Mouse (Mus musculus) heart, embryonic 11.5 days (tissue): ENCODE measurements around the gene Prss2. TPM values are rescaled to one million over a fixed set of nuclear protein-coding genes. Genes with fewer than 3 reads are reported as not detected.
"Not testable (repeated sequence)": the region's sequence is repeated elsewhere in the genome, so short reads cannot be mapped to it uniquely, and the experiment has no call there.

Experiments
- ATAC-seq: fragments of 200-750 bp; cut with Nextera tagmentation; replicated peaks from 2 replicates; pipeline ENCODE4 v1.8.0; 2017; ENCODE audit warnings: moderate library complexity; ENCODE audit not compliant: insufficient number of reproducible peaks, low FRiP score, low TSS enrichment
- H3K27ac ChIP-seq: fragments of 300-500 bp; sonication (generic); 2 replicates; pipeline ENCODE4 v1.5.1; 2014; ENCODE audit warnings: mild to moderate bottlenecking, low read depth, low read length
- H3K27me3 ChIP-seq: fragments of 300-500 bp; sonication (generic); 2 replicates; pipeline ENCODE4 v1.6.1; 2014; ENCODE audit warnings: mild to moderate bottlenecking, low read length, mixed read lengths; ENCODE audit not compliant: control insufficient read depth, insufficient read depth
- H3K36me3 ChIP-seq: fragments of 300-500 bp; sonication (generic); 2 replicates; pipeline ENCODE4 v1.6.1; 2014; ENCODE audit warnings: mild to moderate bottlenecking, low read length, moderate library complexity, mixed read lengths; ENCODE audit not compliant: control insufficient read depth, insufficient read depth
- H3K4me1 ChIP-seq: fragments of 300-500 bp; sonication (generic); 2 replicates; pipeline ENCODE4 v1.6.1; 2014; ENCODE audit warnings: low read length; ENCODE audit not compliant: control insufficient read depth, insufficient read depth
- H3K4me2 ChIP-seq: fragments of 300-500 bp; sonication (generic); 2 replicates; pipeline ENCODE4 v1.6.1; 2014; ENCODE audit warnings: mild to moderate bottlenecking, moderate library complexity
- H3K4me3 ChIP-seq: fragments of 300-500 bp; sonication (generic); 2 replicates; pipeline ENCODE4 v1.5.1; 2014; ENCODE audit warnings: low read depth, low read length
- H3K9ac ChIP-seq: fragments of 300-500 bp; sonication (generic); 2 replicates; pipeline ENCODE4 v1.6.1; 2014; ENCODE audit warnings: mild to moderate bottlenecking, low read depth, low read length, moderate library complexity
- H3K9me3 ChIP-seq: fragments of 300-500 bp; sonication (generic); replicated peaks from 2 replicates; pipeline ENCODE4 v1.6.1; 2016; ENCODE audit warnings: low read length; ENCODE audit not compliant: control insufficient read depth
- WGBS: fragments of 180-500 bp; shearing (Covaris S2); extraction: QIAGEN DNeasy Blood & Tissue Kit; methylation state at CpG from one replicate; pipeline ENCODE4 v1.1.7; 2014; ENCODE audit not compliant: insufficient replicate concordance; 5-methylcytosine and 5-hydroxymethylcytosine counted together
- polyA plus RNA-seq: library from polyadenylated mRNA; unstranded; fragments of >200 nt; fragmentation: Nextera tagmentation; extraction: Ambion mirVana; gene quantifications from 2 replicates; pipeline ENCODE4 v1.2.1, GENCODE M21; 2014

The Prss2 gene
- not detected in 2 replicates for polyA plus RNA-seq

DNA sequence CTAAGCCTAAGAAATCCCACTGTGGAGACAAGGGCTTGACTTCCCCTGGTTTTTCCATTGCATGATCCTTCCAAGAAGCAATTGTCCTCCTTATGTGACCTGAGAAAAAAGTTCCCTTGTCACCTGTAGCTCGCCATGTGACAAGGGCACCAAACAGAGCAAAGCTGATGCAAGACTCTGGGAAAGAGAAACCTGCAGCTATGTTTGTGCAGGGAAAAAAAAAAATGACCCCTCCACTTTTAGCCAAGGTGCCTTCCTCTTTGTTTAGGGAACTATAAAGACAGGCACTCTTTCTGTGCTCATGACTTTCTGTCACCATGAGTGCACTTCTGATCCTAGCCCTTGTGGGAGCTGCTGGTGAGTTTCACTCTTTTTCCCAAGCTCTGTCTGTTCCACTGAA is at the start of gene Prss2:
TSS of gene Prss2 (plus strand) at position 301 of the 400 bp plus-strand sequence.
- WGBS = 71% methylated on average over 1 of the region's 1 CpGs
- ATAC-seq = no peak
- H3K4me1 ChIP-seq = no peaks in the 10 kb centered on the region
- H3K9ac ChIP-seq = no peak within 1 kb of the TSS
- H3K4me2 ChIP-seq = no peak within 1 kb of the TSS
- no peaks in the 10 kb centered on the region for H3K36me3 ChIP-seq
- no peaks in the 10 kb centered on the region for H3K9me3 ChIP-seq
- no peak within 1 kb of the TSS for H3K4me3 ChIP-seq
- no peaks in the 10 kb centered on the region for H3K27me3 ChIP-seq
- H3K27ac ChIP-seq = no peak within 1 kb of the TSS

DNA sequence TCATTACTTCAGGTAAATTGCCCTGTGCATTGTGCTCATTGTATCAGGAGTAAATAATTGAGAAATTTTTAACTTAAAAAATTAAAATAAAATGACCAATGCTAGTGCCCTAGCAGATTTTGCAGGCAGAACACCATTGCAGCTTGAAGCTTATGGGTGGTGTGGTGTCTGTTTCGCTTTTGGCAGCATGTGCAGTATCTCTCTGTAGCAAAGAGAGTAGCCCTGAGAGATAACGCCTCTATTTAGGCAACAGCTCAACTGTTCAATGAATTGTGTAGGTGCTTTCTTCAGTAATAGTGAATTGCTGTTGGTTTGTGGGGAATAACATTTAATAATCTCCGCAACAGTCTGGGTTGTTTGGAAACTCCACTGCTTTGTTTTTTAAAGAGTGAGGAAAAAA is 22.2 kb upstream of the Prss2 start:
- no peak overlapping the region for H3K27ac ChIP-seq
- no peak overlapping the region for H3K4me3 ChIP-seq
- H3K36me3 ChIP-seq = no peaks in the 10 kb centered on the region
- no peaks in the 10 kb centered on the region for H3K9me3 ChIP-seq
- no peaks in the 10 kb centered on the region for H3K4me1 ChIP-seq
- no peak overlapping the region for H3K4me2 ChIP-seq
- H3K27me3 ChIP-seq = no peaks in the 10 kb centered on the region
- no peak overlapping the region for H3K9ac ChIP-seq
- WGBS = 65% methylated on average over 3 of the region's 3 CpGs
- no peak for ATAC-seq

DNA sequence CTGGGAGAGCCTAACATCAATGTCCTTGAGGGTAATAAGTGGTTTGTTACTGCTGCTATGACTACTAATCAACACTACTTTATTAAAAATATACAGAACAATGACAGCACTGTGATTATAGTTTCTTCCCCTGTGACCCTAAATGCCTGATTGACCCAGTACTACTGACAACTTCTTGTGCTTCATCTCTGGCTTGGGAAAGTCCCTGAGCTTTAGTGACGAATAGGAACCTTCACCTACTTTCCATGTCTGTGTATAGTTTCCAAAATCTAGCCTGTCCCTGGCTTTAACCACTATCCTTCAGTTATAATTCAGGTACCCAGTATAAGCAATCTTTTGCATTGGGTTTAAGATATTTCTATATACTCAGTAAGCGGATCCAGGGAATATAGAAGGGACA is 16.7 kb upstream of the Prss2 start:
- H3K9me3 ChIP-seq = no peaks in the 10 kb centered on the region
- 68% methylated on average over 2 of the region's 2 CpGs for WGBS
- ATAC-seq = no peak
- no peaks in the 10 kb centered on the region for H3K4me1 ChIP-seq
- H3K4me2 ChIP-seq = no peak overlapping the region
- H3K36me3 ChIP-seq = no peaks in the 10 kb centered on the region
- no peak overlapping the region for H3K27ac ChIP-seq
- H3K9ac ChIP-seq = no peak overlapping the region
- no peaks in the 10 kb centered on the region for H3K27me3 ChIP-seq
- no peak overlapping the region for H3K4me3 ChIP-seq

DNA sequence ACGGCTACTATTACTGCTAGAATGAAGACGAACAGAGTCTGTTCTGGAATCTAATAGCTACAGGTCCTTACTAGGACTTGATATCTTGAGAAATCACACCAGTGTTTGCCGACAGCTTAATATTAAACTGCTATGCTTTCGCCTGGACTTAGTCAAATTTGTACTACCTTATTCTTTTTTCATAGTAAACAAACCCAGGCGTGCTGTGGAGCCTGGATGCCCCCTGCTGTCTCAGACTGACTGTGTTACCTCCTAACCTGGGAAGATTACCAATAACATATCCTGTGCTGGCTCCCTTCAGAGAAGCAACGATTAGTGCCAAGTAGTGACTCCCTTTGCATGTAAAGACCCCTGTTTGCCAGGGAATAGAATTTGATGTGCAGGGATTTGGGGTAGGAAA is 16.3 kb upstream of the Prss2 start:
- WGBS = 69% methylated on average over 6 of the region's 6 CpGs
- H3K27me3 ChIP-seq = no peaks in the 10 kb centered on the region
- no peaks in the 10 kb centered on the region for H3K9me3 ChIP-seq
- no peaks in the 10 kb centered on the region for H3K4me1 ChIP-seq
- H3K4me3 ChIP-seq = no peak overlapping the region
- no peak overlapping the region for H3K4me2 ChIP-seq
- H3K27ac ChIP-seq = no peak overlapping the region
- no peaks in the 10 kb centered on the region for H3K36me3 ChIP-seq
- ATAC-seq = no peak
- no peak overlapping the region for H3K9ac ChIP-seq

DNA sequence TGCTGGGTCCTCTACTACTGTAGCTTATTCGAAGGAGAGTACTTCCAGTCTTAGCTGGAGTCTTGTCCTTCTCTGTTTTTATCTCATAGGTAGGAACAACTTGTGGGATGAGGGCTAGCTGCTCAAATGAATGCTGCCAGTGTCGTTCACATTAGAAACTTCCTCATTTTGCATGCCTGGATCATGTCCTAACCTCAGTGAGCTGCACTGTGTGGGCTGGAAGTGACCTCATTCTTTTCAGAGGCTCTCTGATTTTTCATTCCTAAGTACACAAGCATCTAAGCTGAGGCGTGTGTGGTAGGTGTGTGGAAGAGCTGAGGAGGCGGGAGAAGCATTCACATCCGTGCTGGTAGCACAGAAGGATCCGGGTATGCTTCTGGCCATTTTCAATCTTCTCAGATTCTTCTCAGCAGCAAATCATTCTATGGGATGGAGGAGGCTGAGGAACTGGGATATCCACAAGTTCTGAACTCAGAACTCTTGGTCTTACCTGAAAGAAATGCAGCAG is 3.5 kb upstream of the Prss2 start:
- no peaks in the 10 kb centered on the region for H3K27me3 ChIP-seq
- no peak for ATAC-seq
- H3K27ac ChIP-seq = no peak overlapping the region
- no peak overlapping the region for H3K4me2 ChIP-seq
- 69% methylated on average over 6 of the region's 6 CpGs for WGBS
- no peak overlapping the region for H3K4me3 ChIP-seq
- no peaks in the 10 kb centered on the region for H3K9me3 ChIP-seq
- no peaks in the 10 kb centered on the region for H3K4me1 ChIP-seq
- H3K36me3 ChIP-seq = no peaks in the 10 kb centered on the region
- H3K9ac ChIP-seq = no peak overlapping the region

DNA sequence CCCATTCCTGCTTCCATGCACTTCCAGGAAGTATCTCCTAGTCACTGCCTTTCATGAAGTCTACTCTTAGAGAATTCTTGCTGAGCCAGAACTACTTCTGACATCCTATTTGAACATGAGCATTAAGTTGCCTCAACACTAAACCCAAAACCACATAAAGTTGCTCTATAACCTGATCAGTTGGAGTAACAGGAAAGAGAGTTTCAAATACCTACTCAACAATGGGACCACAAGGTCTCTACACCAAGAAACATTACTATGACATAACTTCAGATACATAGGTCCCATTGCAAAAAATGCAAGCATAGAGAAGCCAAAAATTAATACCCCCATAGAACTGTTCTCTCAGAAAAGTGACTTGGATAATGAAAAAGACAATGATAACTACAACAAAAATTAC is 4.9 kb downstream of the Prss2 start:
- Histone ChIP-seq H3K27me3 (no peaks in the 10 kb centered on the region), H3K27ac (no peak overlapping the region), H3K4me3 (no peak overlapping the region), H3K9me3 (no peaks in the 10 kb centered on the region), H3K9ac (no peak overlapping the region), H3K4me2 (no peak overlapping the region), H3K4me1 (no peaks in the 10 kb centered on the region), H3K36me3 (no peaks in the 10 kb centered on the region)
- no peak for ATAC-seq

DNA sequence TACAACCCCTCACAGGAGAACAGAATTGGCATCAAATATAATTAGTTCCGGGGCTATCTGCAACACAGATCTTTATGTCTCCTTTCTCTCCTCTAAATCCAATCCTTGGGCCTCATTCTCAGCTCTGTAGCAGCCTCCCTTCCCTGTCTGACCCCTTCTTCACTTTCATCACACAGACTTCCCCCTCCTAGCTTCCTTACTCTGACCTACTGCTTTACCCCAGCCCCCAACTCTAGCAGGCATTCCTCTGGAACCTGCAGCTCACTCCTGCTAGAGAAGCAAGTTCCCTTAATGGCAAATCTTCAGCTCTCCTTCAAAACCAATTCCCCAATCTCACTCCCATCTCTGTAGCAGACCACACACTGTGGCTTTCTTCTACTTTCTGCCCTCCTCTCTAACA is 5.8 kb downstream of the Prss2 start:
- Histone ChIP-seq H3K9ac (no peak overlapping the region), H3K27ac (no peak overlapping the region), H3K9me3 (no peaks in the 10 kb centered on the region), H3K36me3 (no peaks in the 10 kb centered on the region), H3K4me1 (no peaks in the 10 kb centered on the region), H3K27me3 (no peaks in the 10 kb centered on the region), H3K4me3 (no peak overlapping the region), H3K4me2 (no peak overlapping the region)
- WGBS = 78% methylated on average over 1 of the region's 1 CpGs
- ATAC-seq = no peak

DNA sequence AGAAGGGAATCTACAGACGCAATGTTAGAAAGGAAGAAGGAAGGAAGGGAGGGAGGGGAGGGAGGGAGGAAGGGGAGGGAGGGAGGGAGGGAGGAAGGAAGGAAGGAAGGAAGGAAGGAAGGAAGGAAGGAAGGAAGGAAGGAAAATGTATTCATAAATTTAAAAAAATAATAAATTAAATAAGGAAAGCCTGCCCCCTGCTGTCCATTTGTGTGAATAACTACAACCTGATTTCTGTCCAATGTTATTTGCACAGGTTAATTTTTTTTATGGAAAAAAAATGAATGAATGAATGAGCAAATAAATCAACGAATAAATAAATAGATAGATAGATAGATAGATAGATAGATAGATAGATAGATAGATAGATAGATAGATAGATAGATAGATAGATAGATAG is 8.4 kb downstream of the Prss2 start:
- H3K27ac ChIP-seq, H3K9me3 ChIP-seq, ATAC-seq, H3K4me1 ChIP-seq, H3K36me3 ChIP-seq, H3K4me2 ChIP-seq, H3K27me3 ChIP-seq, H3K4me3 ChIP-seq, H3K9ac ChIP-seq: not testable (repeated sequence)
- 0% methylated on average over 1 of the region's 2 CpGs for WGBS

DNA sequence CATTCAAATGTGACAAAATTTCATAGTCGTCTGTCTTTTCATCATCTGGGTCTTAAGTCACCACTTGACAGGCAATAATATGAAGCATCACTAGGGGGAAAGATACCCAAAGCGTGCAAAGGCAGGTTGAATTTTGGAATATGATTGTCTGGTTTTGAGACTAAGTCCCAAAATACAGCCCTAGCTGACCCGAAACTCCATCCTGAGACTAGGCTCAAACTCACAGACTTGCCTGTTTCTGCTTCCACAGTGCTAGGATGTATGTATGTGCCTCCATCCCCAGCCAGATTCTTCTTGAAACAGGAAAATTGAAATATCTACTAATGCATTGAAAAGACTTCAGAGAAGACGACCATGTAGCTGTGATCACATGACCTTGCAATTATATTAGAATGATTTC is 10.6 kb downstream of the Prss2 start:
- no peak for ATAC-seq
- H3K9me3 ChIP-seq = no peaks in the 10 kb centered on the region
- no peaks in the 10 kb centered on the region for H3K36me3 ChIP-seq
- H3K27me3 ChIP-seq = no peaks in the 10 kb centered on the region
- WGBS = 64% methylated on average over 4 of the region's 4 CpGs
- no peaks in the 10 kb centered on the region for H3K4me1 ChIP-seq
- H3K4me3 ChIP-seq = no peak overlapping the region
- no peak overlapping the region for H3K27ac ChIP-seq
- no peak overlapping the region for H3K4me2 ChIP-seq
- no peak overlapping the region for H3K9ac ChIP-seq
